Mouse (Mus musculus) skeletal muscle tissue, adult 2 months (tissue): ENCODE measurements around the gene Gm20479.
A peak's percentile ranks its signal among the peaks of the same experiment; 100 is the strongest.

Experiments used
- DNase-seq: peaks from one replicate; pipeline ENCODE4 v3.0.0-alpha.2; 2012; ENCODE audit warnings: low read depth, low spot score

Gene Gm20479

GRCm38 (mm10) chr7:27367976-27368375 lies 10.8 kb upstream of the Gm20479 start:
- DNase-seq, result no peak

- DNase-seq, result no peak
Measured at GRCm38 (mm10) chr7:27366082-27366844, 9.0 kb upstream of the Gm20479 start.

DNA sequence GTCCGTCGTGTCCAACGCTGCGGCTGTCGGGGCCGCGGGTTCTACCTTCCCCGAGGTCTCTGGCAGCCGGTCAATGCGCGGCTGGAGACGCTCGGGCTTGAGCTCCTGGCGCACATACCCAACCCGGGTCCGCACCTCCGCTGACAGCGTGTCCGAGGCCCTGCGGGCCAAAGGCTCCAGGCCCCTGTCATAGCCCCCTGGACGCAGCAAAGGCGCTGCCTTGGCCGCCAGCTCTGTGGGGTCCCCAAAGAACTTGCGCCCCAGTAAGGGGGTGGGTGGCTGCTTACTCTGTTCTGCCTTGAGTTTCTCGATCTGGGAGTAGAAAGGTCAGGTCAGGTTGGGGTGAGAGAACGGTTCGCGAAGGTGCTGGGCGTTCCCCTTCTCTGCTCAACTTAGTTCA lies 7.2 kb upstream of the Gm20479 start:
- no peak for DNase-seq

- peak; percentile 99 for DNase-seq
Measured at GRCm38 (mm10) chr7:27361283-27361946, 4.2 kb upstream of the Gm20479 start.

DNA sequence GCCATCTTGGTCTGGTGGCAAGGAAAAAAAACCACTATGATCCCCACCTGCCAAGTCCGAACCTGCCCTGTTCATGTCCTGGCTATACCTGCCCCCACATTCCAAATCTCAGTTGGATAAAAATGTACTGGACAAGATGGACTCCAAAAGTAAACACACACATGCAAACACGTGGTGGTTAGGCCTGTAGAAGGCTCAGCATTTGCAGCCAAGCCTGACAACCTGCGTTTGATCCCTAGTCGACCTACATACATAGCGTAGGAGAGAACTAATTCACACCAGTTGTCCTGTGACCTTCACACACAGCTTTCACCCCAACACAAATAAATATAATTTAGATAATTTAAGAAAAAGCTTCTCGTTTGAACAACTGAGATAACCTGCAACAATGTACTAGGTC lies 3.5 kb upstream of the Gm20479 start:
- DNase-seq, result no peak

DNA sequence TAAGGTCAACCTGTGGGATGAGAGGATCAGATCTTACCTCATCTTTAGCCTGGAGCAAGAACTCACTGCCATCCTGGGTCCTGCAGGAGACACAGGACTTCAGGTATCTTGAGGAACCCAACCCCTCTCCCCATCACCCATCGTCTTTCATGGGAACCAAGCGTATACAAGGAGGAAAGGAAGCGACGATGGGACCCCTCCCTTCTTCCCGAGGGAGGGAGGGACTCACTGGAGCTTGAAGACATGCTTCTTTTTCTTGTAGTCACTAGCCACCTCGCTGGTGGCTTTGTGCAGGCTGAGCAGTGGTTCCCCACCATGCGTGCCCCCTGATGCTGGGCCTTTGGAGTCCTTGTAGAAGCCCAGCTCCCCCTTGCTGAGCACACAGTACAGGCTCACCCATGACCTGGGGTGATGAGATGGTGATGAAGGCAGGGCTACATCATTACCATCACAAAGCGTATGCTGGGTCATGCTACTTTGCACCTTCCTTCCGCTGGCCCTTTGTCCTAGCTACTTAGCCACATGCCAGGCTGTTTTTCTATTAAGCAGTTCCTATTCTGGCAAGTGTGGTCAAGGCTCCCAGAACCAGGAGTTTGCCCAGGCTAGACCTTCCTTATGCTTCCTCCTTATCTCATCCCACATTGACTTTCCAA lies 2.6 kb upstream of the Gm20479 start:
- DNase-seq, result no peak

DNA sequence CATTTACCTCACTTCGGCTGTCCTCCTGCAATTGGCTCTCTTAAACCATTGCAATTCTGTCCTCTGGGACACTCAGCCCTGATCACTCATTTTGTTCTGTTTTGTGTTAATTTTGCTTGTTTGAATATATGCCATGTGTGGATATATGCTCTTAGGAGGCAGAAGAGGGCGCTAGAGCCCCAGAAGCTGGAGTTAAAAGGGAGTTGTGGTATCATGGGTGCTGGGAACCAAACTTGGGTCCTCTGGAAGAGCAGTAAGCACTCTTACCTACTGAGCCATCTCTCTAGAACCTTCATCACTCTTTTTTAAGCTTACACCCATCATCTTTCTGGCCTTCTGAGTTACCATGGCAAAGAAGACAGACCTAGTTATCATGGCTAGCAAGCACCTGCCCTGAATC lies 1.9 kb upstream of the Gm20479 start:
- no peak for DNase-seq

DNA sequence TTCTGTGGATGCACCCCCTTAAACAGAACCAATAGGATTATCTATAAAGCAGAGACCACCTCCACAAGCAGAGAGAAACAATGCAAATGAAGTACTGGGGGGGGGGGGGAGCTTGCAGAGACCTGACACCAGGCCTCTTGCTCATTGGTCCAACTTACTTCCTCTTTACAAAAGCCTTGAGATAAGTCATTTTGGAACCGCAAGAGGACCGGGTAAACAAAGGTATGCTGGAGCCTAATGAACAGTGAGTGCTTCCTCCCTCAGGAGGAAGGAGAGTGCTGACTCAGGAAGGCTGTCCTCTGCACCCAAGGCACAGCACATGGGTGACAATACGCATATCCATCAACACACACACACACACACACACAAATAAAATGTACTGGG lies 368 bp upstream of the Gm20479 start:
- DNase-seq, result no peak

DNA sequence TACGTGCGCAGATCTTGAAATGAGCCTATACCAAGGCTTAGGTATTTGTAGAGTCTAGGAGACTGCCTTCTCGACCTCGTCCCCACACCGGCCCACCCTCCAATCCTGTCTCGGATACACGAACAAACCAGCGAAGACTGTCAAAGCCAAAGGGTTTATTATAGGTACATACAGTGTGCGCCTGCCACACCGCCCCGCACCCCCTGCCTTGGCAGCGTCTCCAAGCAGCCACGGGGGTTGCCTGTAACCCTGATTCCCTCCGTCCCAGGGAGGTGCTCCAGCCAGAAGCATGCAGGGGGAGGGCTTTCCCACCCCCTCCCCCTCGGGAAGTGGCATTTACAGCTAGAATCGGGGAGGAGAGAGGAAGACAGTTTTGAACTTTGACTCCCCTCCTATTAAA lies 971 bp downstream of the Gm20479 start:
- DNase-seq, result no peak

GRCm38 (mm10) chr7:27355745-27356240 lies 1.4 kb downstream of the Gm20479 start, which contains the start of gene Shkbp1:
Shkbp1 (minus strand) TSS chr7:27356019.
- peak; percentile 85 for DNase-seq

DNA sequence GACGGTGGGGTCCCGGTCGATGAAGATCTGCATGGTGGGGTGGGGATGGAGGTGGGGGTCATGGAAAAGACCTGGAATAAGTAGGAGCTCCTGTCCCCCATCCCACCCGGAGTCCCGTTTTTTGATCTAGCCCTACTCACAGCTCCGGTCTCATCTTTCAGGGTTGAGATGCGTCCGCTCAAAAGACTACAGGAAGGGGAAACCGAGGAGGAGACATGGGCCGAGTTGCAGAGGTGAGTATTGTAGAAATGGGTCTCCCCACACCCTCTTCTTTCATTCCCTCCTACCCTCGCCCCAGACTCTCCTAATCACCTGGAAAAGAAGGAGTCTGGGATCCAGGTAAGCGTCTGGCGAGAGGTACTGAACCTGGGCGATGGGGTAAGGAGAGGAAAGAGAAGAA lies 2.0 kb downstream of the Gm20479 start:
- no peak for DNase-seq

GRCm38 (mm10) chr7:27354783-27355182 lies 2.4 kb downstream of the Gm20479 start:
- no peak for DNase-seq

DNA sequence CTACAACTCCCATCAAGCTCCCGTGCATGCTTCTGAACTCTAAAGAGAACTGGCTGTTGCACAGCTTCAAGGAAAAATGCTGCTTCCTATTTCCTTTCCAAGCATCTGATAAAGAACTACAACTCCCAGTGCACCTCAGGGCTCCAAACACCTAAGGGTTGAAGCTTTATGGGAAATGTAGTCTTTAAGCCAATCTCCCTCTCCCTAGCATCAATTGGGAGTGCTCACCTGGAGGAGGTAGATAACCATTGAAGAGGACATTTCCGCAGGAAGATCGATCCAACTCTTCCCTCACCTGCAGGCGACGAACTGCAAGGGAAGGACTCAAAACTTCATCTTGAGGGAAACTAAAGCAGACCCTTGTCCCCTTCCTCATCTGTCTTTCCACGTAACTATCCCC lies 3.1 kb downstream of the Gm20479 start:
- DNase-seq, result no peak

- no peak for DNase-seq
Measured at GRCm38 (mm10) chr7:27345444-27345843, 11.8 kb downstream of the Gm20479 start.

GRCm38 (mm10) chr7:27342595-27342994 lies 14.6 kb downstream of the Gm20479 start:
- DNase-seq, result no peak

DNA sequence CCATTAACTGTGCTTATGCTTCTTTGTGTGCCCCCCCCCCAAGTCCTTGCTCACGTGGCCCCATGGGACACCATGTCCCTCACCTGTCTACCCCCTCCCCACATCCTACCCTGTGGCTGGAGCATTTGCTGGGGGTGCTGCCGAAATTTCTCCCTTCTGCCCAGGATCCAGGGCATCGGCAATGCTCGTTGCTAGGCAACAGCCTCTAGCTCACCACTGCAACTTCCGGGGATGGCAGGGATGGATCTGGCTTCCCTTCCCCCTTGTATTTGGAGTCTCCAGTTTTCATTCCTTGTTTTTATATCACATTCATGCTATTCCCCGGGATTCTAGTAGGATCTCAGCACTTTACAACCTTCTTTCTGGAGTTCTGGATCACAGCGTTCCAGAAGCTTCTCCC lies 17.7 kb downstream of the Gm20479 start:
- DNase-seq, result no peak

GRCm38 (mm10) chr7:27339114-27339513 lies 18.1 kb downstream of the Gm20479 start:
- no peak for DNase-seq

GRCm38 (mm10) chr7:27337175-27337853 lies 19.9 kb downstream of the Gm20479 start, which contains the start of gene Ltbp4:
Ltbp4 (minus strand) TSS chr7:27337692.
- DNase-seq, result no peak

DNA sequence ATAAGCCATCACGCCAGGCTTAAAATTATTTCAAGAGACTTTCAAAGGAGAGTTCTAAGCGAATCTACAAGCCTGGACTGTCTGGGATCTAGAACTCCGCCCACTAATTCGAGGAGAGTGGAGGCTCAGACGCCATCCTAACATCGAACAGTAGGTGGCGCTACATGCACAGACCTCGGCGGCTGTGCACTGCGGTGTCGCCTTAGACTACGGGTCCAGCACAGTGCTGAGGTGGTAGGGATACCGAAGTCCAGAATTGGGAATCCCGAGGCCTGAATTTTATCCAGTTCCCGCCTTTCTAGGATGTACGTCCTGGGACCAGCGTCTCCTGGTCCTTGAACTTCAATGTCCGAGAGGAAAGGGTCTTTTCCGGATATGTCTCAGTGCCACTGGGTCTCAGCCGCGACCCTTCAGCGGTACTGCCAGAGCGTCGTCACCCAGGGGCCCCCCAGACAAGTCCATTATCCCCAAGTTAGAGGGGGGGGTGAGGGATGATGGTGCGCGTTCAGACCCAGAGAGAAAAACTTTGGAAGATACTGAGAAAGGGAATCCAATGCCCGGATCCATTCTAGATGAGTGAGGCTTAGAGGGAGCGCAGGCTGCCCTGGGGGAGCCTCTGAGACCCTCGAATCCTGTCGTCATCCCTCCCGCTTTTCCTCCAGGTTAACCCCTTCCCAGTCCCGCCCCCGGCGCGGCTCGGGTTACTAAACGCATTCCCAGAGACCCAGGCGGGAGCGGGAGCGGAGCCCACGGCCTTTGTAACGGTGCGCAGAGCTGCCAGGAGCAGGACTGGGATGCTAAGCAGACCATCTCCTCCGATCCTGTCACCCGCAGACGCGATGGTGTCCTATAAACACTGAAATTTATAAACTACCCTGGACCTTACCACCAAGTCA lies 21.0 kb downstream of the Gm20479 start:
- peak; percentile 85 for DNase-seq

DNA sequence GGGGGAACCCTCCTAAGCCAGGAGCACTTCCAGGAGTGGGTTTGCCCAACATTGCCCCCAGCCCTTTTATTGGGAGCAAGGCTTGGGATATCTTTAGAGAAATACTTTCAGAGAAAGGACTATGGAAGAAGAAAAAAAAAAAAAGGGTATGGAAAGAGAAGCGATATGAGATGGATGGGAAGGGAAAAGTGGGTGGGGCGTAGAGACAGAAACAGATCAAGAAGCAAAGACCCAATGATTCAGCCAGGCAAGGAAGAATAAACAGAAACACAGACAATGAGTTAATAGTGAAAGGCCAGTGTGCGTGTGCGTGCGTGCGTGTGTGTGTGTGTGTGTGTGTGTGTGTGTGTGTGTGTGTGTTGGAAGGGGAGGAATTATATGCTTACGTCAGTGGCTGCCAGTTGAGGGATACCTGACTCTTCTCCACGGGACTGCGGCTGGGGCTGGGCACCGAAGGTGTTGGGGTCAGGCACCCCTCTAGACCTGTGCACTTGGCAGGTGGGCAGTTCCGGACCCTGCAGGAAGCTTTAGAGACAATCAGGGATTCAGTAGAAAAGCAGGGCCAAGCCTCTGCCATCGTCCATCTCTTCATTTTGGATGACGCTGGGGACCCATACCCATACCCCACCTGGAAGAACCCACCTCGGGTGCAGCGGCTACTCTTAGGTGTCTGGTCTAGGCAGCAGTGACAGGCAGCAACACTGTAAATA lies 22.1 kb downstream of the Gm20479 start:
- no peak for DNase-seq
